Mouse (Mus musculus) mesoderm, embryonic 11.5 days (tissue): ENCODE results near the gene Rabggtb.

Experiments used
- DNase-seq: peaks from one replicate; pipeline ENCODE4 v3.0.0-alpha.2; 2012; ENCODE audit warnings: low read depth, low spot score

Gene Rabggtb

GRCm38 (mm10) chr3:153912546-153913509 is at the start of gene Rabggtb:
Gene Rabggtb, minus strand, starts transcription at chr3:153913009.
- DNase-seq = peak; percentile 96

DNA sequence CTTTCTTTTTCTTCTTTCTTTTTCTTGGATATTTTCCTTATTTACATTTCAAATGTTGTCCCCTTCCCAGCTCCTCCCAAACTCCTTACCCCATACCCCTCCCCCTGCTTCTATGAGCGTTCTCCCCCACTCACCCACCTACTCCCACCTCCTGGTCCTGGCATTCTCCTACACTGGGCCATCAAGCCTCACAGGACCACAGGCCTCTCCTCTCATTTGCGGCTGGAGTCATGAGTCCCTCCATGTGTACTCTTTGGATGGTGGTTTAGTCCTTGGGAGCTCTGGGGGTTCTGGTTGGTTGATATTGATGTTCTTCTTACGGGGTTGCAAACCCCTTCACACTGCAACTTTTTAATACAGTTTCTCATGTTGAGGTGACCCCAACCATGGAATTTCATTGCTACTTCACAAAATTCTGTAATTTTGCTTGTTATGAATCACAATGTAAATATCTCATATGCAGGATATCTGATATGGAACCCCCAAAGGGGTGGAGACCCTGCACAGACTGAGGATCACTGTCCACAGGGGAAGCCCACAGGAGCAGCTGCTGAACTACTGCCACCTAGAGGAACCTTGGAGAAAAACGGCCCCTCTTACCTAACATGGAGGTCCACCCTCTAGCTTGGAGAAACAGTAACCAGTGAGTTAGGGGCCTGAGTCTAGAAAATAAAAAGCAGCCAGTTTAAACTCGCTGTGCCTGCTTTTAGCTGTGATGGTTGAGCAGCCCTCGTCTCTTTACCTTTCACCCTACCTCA is 49.0 kb upstream of the Rabggtb start:
- no peak for DNase-seq

DNA sequence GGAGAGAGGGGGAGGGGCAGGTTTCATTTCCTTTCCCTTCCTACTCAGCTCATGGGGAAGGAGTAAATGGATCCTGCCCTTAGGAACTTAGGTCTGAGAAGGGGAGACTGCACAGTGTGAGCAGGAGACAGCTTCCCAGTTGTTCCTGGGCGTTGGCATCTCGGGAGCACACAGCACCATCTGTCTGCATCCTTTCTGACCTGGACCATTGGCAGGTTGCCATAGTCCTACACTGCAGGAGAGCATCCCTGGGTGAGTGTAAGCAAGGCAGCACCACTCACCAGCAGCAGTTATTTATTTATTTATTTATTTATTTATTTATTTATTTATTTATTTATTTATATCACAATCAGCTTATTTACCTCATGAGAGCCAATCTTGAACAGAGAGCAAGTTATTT is 48.1 kb upstream of the Rabggtb start:
- DNase-seq = no peak

DNA sequence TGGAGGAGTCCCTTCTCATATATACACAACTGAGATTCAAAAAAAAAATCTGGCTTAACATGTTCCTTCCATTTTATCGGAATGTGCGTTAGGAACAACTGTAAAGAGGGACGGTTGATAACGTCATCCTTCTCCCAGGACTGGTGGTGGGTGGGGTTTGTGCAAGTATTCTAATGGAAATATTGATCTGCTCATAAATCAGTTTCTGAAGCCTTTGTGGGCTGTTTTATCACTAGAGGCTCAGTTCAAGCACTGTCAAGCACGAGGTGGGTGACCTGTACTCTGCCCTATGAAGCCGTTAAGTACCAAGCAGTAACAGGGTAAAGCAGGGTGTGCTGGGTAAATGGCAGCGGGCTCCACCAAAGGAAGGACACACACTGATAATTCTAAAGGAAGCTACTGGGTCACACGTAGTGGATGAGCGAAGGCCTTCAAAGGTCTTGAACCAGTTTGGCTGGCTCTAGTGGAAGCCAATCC is 47.0 kb upstream of the Rabggtb start:
- no peak for DNase-seq

GRCm38 (mm10) chr3:153959035-153959730 is 46.4 kb upstream of the Rabggtb start:
- peak; percentile 71 for DNase-seq

DNA sequence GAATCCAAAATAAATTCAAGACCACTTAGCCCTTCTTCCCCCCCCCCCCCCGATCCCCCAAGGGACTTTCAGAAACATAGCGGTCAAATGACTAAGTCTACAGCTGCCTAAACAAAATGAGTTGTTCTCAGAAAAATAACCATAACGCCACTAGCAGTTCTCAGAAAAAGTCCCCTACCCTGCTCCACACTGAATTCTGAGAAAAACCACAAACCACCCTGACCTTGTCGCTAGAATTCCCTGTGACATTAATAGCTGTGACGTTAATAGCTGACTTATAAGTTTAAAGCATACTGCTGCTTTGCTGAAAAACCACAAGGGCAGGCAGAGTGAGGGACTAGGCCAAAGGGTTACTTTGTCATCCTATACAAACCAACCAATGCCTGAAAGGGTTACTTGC is 45.1 kb upstream of the Rabggtb start:
- no peak for DNase-seq

DNA sequence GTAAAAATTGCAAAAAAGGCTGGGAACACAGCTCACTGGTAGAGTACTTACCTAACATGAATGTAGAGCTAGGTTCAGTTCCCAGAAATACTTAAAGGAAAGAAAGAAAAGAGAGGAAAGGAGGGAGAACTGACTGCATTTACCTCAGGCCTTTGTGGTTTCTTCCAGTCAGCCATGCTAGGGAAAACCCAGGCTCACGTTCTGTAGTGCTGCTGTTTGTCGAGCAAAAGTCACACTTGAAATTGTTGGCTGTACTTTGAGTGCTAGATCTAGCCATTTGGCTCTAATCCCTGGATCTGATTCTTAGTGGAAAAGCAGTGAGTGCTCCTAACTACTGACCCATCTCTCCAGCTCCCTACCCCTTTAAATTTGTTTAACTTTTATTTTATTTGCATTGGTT is 35.4 kb upstream of the Rabggtb start:
- DNase-seq = no peak

DNA sequence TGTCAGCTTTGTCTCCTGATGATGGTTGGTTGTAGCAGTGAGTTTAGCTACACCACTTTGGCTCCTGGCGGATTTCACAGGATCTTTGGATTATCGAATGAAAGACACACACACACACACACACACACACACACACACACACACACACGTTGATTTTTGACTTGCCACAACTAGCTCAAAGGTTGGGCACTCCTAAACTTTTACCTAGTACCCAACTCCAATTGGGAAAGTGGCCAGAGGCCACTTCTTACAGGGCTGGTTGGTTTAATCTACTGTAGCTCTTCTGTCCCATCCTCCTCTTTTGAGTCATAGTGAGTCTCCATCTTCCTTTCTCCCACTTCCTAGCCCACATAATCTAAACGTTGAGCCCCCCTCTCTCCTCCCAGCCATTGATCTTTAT is 34.5 kb upstream of the Rabggtb start:
- no peak for DNase-seq

- peak; percentile 99 for DNase-seq
Observed at GRCm38 (mm10) chr3:153944335-153944990, 31.7 kb upstream of the Rabggtb start, which contains the start of gene Acadm. Gene Acadm, minus strand, starts transcription at chr3:153944632.

DNA sequence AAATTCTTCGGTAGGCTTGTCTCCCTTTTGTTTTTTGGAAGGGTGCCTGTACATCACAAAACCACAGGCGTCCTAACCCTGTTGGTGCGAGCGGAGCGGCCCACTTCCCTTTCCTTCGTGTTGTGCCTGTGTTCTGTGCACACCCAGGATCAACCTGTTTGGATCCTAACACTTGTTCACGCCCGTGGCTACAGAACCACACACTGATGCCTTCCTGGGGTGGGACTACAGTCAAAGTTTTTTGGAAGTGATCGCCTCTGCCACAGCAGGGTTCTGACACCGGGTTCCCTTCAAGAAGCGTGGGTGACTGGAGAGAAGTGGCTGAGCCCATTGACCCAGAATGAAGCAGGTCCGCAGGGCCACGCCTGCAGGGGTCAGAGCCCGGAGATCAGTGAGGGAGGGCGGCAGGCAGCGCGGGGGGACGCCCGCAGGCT is 31.1 kb upstream of the Rabggtb start:
- peak; percentile 7 for DNase-seq

GRCm38 (mm10) chr3:153943003-153943640 is 30.3 kb upstream of the Rabggtb start:
- peak; percentile 64 for DNase-seq

DNA sequence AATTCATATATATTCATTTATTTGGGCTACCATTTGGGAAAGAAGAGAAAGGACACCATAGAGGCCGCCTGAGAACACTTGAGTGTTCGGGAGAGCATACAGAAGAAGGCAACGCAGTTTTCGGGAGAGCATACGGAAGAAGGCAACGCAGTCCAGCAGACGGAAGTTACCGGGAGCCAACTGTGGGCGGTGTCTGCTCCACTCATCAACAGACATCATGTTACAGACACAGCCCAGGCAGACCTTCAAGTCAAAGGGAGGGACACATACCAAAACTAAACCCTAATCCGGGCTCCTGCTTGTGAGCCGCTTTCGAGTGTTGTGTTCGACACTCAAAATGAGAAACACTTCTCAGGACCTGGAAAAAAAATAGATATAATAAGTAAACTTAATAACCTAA is 28.8 kb upstream of the Rabggtb start:
- DNase-seq = no peak

DNA sequence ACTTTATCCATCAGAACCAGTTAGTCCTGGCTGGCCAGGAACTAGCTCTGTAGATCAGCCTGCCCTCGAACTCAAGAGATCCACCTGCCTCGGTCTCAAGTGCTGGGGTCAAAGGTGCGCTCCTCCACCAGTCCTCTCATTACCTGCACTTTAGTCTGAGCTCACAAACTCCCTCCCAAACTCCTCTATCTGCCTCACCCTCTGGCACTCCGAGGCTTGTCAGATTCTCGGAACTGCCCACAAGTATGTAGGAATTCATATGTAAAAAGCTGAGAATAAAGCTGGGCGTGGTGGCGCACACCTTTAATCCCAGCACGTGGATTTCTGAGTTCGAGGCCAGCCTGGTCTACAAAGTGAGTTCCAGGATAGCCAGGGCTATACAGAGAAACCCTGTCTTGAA is 27.7 kb upstream of the Rabggtb start:
- no peak for DNase-seq

GRCm38 (mm10) chr3:153940021-153940420 is 27.2 kb upstream of the Rabggtb start:
- DNase-seq = no peak

GRCm38 (mm10) chr3:153937116-153937810 is 24.5 kb upstream of the Rabggtb start:
- DNase-seq = no peak

GRCm38 (mm10) chr3:153935878-153936277 is 23.1 kb upstream of the Rabggtb start:
- no peak for DNase-seq

GRCm38 (mm10) chr3:153932461-153932860 is 19.7 kb upstream of the Rabggtb start:
- DNase-seq = no peak

DNA sequence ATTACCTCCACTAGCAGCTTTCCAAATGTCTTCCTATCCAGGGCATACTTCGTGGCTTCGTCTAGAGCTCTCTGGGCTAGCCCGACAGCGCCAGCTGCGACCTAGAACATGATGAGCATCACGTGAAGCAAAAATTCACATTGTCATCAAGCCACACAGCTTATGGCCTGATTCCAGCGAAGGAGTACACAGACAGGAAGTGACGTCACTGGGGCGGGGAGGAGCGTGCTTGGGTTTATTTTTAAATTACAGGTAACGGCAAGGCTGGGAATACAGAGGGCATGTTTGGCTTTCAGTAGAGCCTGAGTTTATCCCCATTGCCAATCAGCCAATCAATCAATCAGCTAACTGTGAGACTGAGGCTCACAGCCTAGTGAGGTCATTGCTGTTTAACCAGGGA is 16.7 kb upstream of the Rabggtb start:
- DNase-seq = no peak

GRCm38 (mm10) chr3:153926333-153926732 is 13.5 kb upstream of the Rabggtb start:
- no peak for DNase-seq
